Mouse (Mus musculus): ENCODE data around the gene St6galnac5.

DNA sequence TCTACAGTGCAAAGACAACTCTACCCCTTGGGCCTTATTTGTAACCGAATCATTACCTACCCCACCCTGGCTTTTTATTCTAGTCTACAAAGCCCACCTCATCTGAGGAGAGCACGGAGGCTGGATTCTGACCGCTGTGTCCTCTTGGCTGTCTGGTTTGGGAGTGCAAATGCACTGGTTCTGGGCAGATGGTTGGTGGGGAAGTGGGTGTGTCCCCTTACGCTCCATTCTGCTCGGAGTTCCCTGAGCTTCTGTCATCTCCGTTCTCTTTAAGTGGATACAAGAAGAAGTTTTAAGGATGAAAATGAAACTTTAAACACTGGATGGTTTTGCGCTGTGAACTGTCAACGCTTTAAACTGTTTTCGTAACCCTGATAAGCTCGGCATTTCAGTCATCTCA lies 68.9 kb downstream of the St6galnac5 start:
- no peak for TF ChIP-seq CTCF (IDR thresholded peaks at IDR 0.05; ENCODE audit: low read depth, low read length)
- TF ChIP-seq GATA2 (IDR thresholded peaks at IDR 0.05; ENCODE audit: borderline replicate concordance, low read depth, low read length): no peak
- TF ChIP-seq GATA1 (IDR thresholded peaks at IDR 0.05; ENCODE audit: borderline replicate concordance, low read length): no peak

All from G1E (cell line).